Mouse (Mus musculus): ENCODE measurements around the gene Creb3l4. TPM values are rescaled to one million over a fixed set of nuclear protein-coding genes. Genes with fewer than 3 reads are reported as not detected.

The Creb3l4 gene
- polyA plus RNA-seq, 1 experiment from 2014 or later, result 0.15 TPM

DNA sequence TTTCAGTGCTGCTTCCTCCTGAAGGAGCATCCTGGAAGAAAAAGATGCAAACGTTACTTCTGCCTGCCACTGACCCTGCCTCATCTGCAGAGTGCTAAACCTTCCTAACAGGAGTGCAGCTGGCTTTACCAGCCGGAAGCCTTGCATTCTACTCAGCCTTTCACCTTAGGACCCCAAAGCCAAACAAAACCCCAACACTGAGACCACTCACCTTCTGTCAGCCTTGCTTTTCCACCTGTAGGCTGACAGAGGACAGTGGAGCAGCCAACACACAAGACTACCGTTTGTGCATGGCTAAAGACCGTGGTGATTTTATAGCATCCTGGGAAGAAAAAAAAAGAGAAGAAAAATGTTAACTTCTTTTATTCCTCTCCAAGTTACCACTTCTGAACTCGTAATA lies 30.6 kb downstream of the Creb3l4 start:
- no peak for ATAC-seq
- H3K36me3 ChIP-seq (replicated peaks; ENCODE audit: insufficient read depth, low read length), result peaks cover 33% of the 10 kb centered on the region
- 6% methylated on average over 5 of the region's 5 CpGs for WGBS (ENCODE audit: insufficient replicate concordance)

DNA sequence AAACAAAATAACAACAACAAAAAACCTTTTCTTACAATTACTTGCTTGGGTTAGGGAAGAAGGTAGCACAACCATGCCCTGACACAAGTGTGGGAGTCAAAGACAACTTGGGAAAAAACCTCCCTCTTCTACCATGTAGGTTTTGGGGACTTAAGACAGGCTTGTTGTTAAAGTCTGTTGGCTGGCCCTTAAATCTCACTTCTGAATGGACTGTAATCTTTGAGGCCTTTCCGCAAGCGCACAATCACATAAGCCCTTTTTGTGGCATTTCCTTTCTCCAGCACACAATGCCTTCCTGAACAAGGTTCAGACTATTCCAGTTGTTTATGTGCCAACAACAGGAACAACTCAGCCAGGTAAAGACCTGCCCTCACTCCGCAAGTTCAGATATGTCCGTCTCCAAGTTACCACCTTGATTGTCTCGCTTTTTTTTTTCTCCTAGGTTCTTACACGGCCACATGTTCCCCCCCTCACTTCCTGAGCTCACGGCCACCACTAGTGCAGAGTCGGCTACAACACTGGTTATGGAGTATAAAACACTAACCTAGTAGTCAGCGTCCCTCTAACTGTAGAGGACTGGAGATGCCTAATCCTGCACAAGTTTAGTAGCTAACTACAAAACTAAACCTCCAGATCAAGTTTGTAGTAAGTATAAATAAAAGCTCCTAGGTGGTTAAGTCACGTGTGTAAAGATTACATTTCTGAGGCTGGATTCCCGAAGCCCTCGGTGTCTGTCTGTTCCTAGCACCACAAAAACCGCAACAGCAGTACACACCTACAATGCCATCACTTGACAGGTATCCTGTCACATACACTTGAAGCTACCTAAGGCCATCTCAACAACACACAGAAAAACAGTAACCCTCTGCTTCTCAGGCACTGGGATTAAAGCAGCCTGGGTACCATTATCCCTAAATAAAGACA lies 31.6 kb downstream of the Creb3l4 start:
- ATAC-seq, result no peak
- Histone ChIP-seq H3K4me2 (ENCODE audit: low read depth, low read length) (peak overlapping the region; percentile 91), H3K4me1 (ENCODE audit: insufficient read depth) (peaks cover 15% of the 10 kb centered on the region), H3K27ac (ENCODE audit: low read depth) (peak overlapping the region; percentile 40; the same call in 1 of the 2 replicates), H3K9ac (replicated peaks) (peak overlapping the region; percentile 42), H3K27me3 (ENCODE audit: insufficient read depth, low read length) (no peaks in the 10 kb centered on the region), H3K4me3 (ENCODE audit: low read depth, low read length) (peak overlapping the region; percentile 87), H3K36me3 (replicated peaks; ENCODE audit: insufficient read depth, low read length) (peaks cover 37% of the 10 kb centered on the region), H3K9me3 (ENCODE audit: low read length) (no peaks in the 10 kb centered on the region)
- DNase-seq, result no peak
- TF ChIP-seq CTCF (IDR thresholded peaks at IDR 0.05; ENCODE audit: low read depth) (no peak), EP300 (IDR thresholded peaks at IDR 0.05; ENCODE audit: low read depth) (no peak)
- WGBS (ENCODE audit: insufficient replicate concordance), result 51% methylated on average over 13 of the region's 13 CpGs

More for the DNA sequence above, 30.6 kb downstream of the Creb3l4 start:
- H3K27me3 ChIP-seq (ENCODE audit: insufficient read depth, low read length), result no peaks in the 10 kb centered on the region
- peak overlapping the region; percentile 91 for H3K4me2 ChIP-seq (ENCODE audit: low read depth, low read length)
- no peaks in the 10 kb centered on the region for H3K9me3 ChIP-seq (ENCODE audit: low read length)
- H3K4me3 ChIP-seq (ENCODE audit: low read depth, low read length), result peak overlapping the region; percentile 87
- peak overlapping the region; percentile 90; the same call in 1 of the 2 replicates for H3K27ac ChIP-seq (ENCODE audit: low read depth)
- H3K4me1 ChIP-seq (ENCODE audit: insufficient read depth), result peaks cover 15% of the 10 kb centered on the region
- peak overlapping the region; percentile 90 for H3K9ac ChIP-seq (replicated peaks)
- TF ChIP-seq CTCF (IDR thresholded peaks at IDR 0.05; ENCODE audit: low read depth), result no peak
- TF ChIP-seq EP300 (IDR thresholded peaks at IDR 0.05; ENCODE audit: low read depth), result no peak
- no peak for DNase-seq

DNA sequence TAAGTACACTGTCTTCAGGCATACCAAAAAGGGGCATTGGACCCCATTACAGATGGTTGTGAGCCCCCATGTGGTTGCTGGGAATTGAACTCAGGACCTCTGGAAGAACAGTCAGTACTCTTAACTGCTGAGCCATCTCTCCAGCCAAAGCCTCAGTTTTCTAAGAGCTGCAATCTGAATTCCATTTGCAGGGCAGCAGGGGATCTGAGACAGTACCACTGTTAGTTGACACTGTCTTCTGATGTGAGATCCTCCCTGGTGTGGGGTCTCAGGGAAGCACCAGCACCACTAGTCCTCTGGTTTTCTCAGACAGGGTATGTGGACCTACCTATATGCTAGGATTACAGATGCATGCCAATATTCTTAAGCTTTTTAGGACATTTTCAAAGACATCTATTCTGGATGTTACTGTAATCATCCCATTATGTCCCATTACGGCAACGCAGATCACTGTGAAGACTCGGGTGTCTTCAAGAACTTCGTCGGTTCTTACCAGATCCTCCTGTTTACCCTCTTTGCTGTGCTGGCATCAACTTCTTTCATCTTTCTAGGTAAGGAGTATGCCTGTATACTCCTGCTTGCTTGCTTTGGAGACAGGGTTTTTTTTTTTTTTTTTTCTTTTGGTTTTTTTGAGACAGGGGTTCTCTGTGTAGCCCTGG lies 33.3 kb downstream of the Creb3l4 start:
- DNase-seq, result no peak
- 91% methylated on average over 5 of the region's 5 CpGs for WGBS (ENCODE audit: insufficient replicate concordance)
- no peak overlapping the region for H3K27ac ChIP-seq (ENCODE audit: low read depth)
- H3K4me3 ChIP-seq (ENCODE audit: low read depth, low read length), result no peak overlapping the region
- H3K9me3 ChIP-seq (ENCODE audit: low read length), result no peaks in the 10 kb centered on the region
- no peak overlapping the region for H3K9ac ChIP-seq (replicated peaks)
- TF ChIP-seq EP300 (IDR thresholded peaks at IDR 0.05; ENCODE audit: low read depth) (no peak), CTCF (IDR thresholded peaks at IDR 0.05; ENCODE audit: low read depth) (no peak)
- H3K36me3 ChIP-seq (replicated peaks; ENCODE audit: insufficient read depth, low read length), result peaks cover 37% of the 10 kb centered on the region
- peaks cover 15% of the 10 kb centered on the region for H3K4me1 ChIP-seq (ENCODE audit: insufficient read depth)
- no peaks in the 10 kb centered on the region for H3K27me3 ChIP-seq (ENCODE audit: insufficient read depth, low read length)
- no peak overlapping the region for H3K4me2 ChIP-seq (ENCODE audit: low read depth, low read length)
- ATAC-seq, result no peak

DNA sequence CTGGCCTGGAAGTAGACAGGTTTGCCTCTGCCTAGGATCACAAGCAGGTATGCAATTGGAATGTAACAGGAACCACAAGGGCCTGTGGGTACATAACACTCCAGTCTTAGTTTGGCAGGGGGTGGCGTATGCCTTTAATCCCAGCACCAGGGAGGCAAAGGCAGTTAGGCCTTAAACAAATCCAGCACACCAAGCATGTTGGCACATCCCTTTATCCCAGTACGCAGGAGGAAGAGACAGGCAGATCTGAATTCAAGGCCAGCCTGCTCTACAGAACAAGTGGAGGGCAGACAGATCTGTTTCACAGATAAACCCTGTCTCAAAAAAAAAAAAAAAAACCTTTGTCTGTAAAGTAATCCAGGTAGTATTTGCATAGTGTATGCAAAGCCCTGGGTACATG lies 34.6 kb downstream of the Creb3l4 start:
- DNase-seq (no peak), ATAC-seq (no peak)
- Histone ChIP-seq H3K9ac (replicated peaks) (no peak overlapping the region), H3K27ac (ENCODE audit: low read depth) (no peak overlapping the region), H3K4me3 (ENCODE audit: low read depth, low read length) (no peak overlapping the region), H3K9me3 (ENCODE audit: low read length) (no peaks in the 10 kb centered on the region), H3K27me3 (ENCODE audit: insufficient read depth, low read length) (no peaks in the 10 kb centered on the region), H3K36me3 (replicated peaks; ENCODE audit: insufficient read depth, low read length) (peaks cover 37% of the 10 kb centered on the region), H3K4me1 (ENCODE audit: insufficient read depth) (peaks cover 8% of the 10 kb centered on the region), H3K4me2 (ENCODE audit: low read depth, low read length) (no peak overlapping the region)
- TF ChIP-seq EP300 (IDR thresholded peaks at IDR 0.05; ENCODE audit: low read depth), result no peak
- TF ChIP-seq CTCF (IDR thresholded peaks at IDR 0.05; ENCODE audit: low read depth), result no peak
- WGBS (ENCODE audit: insufficient replicate concordance), result 92% methylated on average over 2 of the region's 2 CpGs

DNA sequence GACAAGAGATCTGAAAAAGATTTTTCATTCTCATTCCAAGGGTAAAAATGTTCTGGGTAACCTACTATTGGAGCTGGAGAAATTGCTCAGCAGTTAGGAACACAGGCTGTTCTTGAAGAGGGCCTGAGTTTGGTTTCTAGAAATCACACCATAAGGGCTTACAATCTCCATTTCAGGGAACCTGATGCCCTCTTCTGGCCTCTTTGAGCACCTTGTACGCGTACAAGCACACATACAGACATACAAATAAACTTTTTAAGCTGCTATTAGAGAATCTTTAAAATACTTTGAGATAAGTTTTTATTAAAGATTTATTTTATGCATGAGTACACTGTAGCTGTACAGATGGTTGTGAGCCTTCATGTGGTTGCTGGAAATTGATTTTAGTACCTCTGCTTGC lies 38.7 kb downstream of the Creb3l4 start:
- WGBS (ENCODE audit: insufficient replicate concordance), result 95% methylated on average over 2 of the region's 2 CpGs
- H3K36me3 ChIP-seq (replicated peaks; ENCODE audit: insufficient read depth, low read length), result peaks cover 13% of the 10 kb centered on the region
- ATAC-seq (no peak), DNase-seq (no peak)
- no peaks in the 10 kb centered on the region for H3K4me1 ChIP-seq (ENCODE audit: insufficient read depth)
- no peaks in the 10 kb centered on the region for H3K27me3 ChIP-seq (ENCODE audit: insufficient read depth, low read length)
- H3K4me2 ChIP-seq (ENCODE audit: low read depth, low read length), result no peak overlapping the region
- TF ChIP-seq EP300 (IDR thresholded peaks at IDR 0.05; ENCODE audit: low read depth) (no peak), CTCF (IDR thresholded peaks at IDR 0.05; ENCODE audit: low read depth) (0 out of 2 replicates have a peak, but pooled peaks have one; percentile 14)
- H3K9me3 ChIP-seq (ENCODE audit: low read length), result no peaks in the 10 kb centered on the region
- no peak overlapping the region for H3K9ac ChIP-seq (replicated peaks)
- no peak overlapping the region for H3K27ac ChIP-seq (ENCODE audit: low read depth)
- no peak overlapping the region for H3K4me3 ChIP-seq (ENCODE audit: low read depth, low read length)

DNA sequence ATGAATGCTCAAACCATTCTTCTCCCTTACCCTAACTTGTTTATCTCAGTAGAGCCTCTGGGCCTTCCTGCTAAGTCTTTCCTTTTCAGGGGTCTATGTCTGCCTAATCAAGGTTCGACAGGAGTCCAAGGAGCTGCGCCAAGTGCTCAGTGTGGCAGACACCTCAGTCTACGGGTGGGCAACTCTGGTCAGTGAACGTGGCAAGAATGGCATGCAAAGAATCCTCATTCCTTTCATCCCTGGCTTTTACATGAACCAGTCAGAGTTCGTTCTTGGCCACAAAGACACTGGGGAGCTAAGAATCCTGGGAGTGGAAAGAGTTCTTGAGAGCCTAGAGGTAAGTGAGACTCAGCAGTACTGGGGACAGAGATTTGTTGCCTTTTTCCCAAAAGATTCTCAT lies 39.7 kb downstream of the Creb3l4 start:
- H3K36me3 ChIP-seq (replicated peaks; ENCODE audit: insufficient read depth, low read length), result peaks cover 13% of the 10 kb centered on the region
- H3K9me3 ChIP-seq (ENCODE audit: low read length), result no peaks in the 10 kb centered on the region
- TF ChIP-seq CTCF (IDR thresholded peaks at IDR 0.05; ENCODE audit: low read depth), result no peak
- TF ChIP-seq EP300 (IDR thresholded peaks at IDR 0.05; ENCODE audit: low read depth), result no peak
- H3K4me2 ChIP-seq (ENCODE audit: low read depth, low read length), result no peak overlapping the region
- H3K27me3 ChIP-seq (ENCODE audit: insufficient read depth, low read length), result no peaks in the 10 kb centered on the region
- ATAC-seq (no peak), DNase-seq (no peak)
- H3K9ac ChIP-seq (replicated peaks), result no peak overlapping the region
- no peaks in the 10 kb centered on the region for H3K4me1 ChIP-seq (ENCODE audit: insufficient read depth)
- no peak overlapping the region for H3K27ac ChIP-seq (ENCODE audit: low read depth)
- 70% methylated on average over 5 of the region's 5 CpGs for WGBS (ENCODE audit: insufficient replicate concordance)
- no peak overlapping the region for H3K4me3 ChIP-seq (ENCODE audit: low read depth, low read length)

Data from liver, postnatal 0 days (tissue).